In genomic region chr7:30121308-30122187, GRCm38 (mm10) we compare ENCODE assay signal across 8 mouse cellular contexts. TPM values are rescaled to one million over a fixed set of nuclear protein-coding genes. Genes with fewer than 3 reads are reported as not detected.
DNase-seq lines count a peak whose midpoint lies in the region; ATAC-seq and TF ChIP-seq lines count a peak whose summit lies in the region.

Gene Zfp382, plus strand, starts transcription at chr7:30121942.

- DNase-seq in G1E (ENCODE audit: low spot score): peak; percentile 92
- peak; percentile 92 for DNase-seq in cerebellum, adult 11-12 months
- DNase-seq in heart, postnatal 25 days (ENCODE audit: low spot score): peak; percentile 82
- peak; percentile 89 to 91 for DNase-seq in layer of hippocampus, adult 18-20 months (ENCODE audit: low spot score in 2 of 2)
- peak; percentile 88 to 91 for DNase-seq in lung, adult 18-20 months

- peak; percentile 81 for ATAC-seq in G1E (ENCODE audit: extremely low read depth, insufficient number of reproducible peaks, low FRiP score, poor library complexity, severe bottlenecking)
- peak; percentile 98 for ATAC-seq in forebrain, embryonic 15.5 days (replicated peaks)
- peak; percentile 98 for ATAC-seq in neural tube, embryonic 14.5 days (ENCODE audit: low read depth)

- peak within 1 kb of the TSS; percentile 88 for H3K9ac ChIP-seq in forebrain, embryonic 15.5 days (replicated peaks)
- H3K9ac ChIP-seq in neural tube, embryonic 14.5 days (replicated peaks; ENCODE audit: low read depth, low read length): peak within 1 kb of the TSS; percentile 62

- under 1% methylated on average over 61 of the region's 61 CpGs for WGBS in forebrain, embryonic 15.5 days
- WGBS in neural tube, embryonic 14.5 days: under 1% methylated on average over 61 of the region's 61 CpGs

- H3K27ac ChIP-seq in forebrain, embryonic 15.5 days (replicated peaks): peak within 1 kb of the TSS; percentile 91
- H3K27ac ChIP-seq in neural tube, embryonic 14.5 days (ENCODE audit: low read depth, low read length): peak within 1 kb of the TSS; percentile 70
- H3K27ac ChIP-seq in testis, adult 2 months (ENCODE audit: control insufficient read depth, insufficient read depth, low read depth, low read length): peak within 1 kb of the TSS; percentile 90

- peak within 1 kb of the TSS; percentile 70 for H3K4me2 ChIP-seq in forebrain, embryonic 15.5 days (replicated peaks)
- peak within 1 kb of the TSS; percentile 72 for H3K4me2 ChIP-seq in neural tube, embryonic 14.5 days (ENCODE audit: low read depth, low read length)

- H3K27me3 ChIP-seq in G1E (ENCODE audit: insufficient read depth, low read length): no peaks in the 10 kb centered on the region
- H3K27me3 ChIP-seq in forebrain, embryonic 15.5 days: no peaks in the 10 kb centered on the region
- H3K27me3 ChIP-seq in neural tube, embryonic 14.5 days (ENCODE audit: control insufficient read depth, insufficient read depth, low read length): no peaks in the 10 kb centered on the region
- no peaks in the 10 kb centered on the region for H3K27me3 ChIP-seq in testis, adult 2 months (ENCODE audit: control insufficient read depth, insufficient read depth, low read length)

- TF ChIP-seq CTCF in G1E (IDR thresholded peaks at IDR 0.05; ENCODE audit: low read depth, low read length): no peak
- TF ChIP-seq CTCF in testis, adult 2 months (IDR thresholded peaks at IDR 0.05; ENCODE audit: control insufficient read depth, insufficient read depth, insufficient replicate concordance, low read depth, low read length): no peak

- TF ChIP-seq POLR2A in testis, adult 2 months (IDR thresholded peaks at IDR 0.05; ENCODE audit: control insufficient read depth, low read depth, low read length): peak; percentile 93; the same call in 1 of the 2 replicates

- H3K36me3 ChIP-seq in G1E (replicated peaks): peaks cover 13% of the 10 kb centered on the region
- H3K36me3 ChIP-seq in forebrain, embryonic 15.5 days: peaks cover 7% of the 10 kb centered on the region
- no peaks in the 10 kb centered on the region for H3K36me3 ChIP-seq in neural tube, embryonic 14.5 days (ENCODE audit: control insufficient read depth, insufficient read depth, low read length)
- no peaks in the 10 kb centered on the region; the same call in 1 of the 2 replicates for H3K36me3 ChIP-seq in testis, adult 2 months (ENCODE audit: control insufficient read depth, insufficient read depth, low read length)

- intact Hi-C loops in heart, postnatal 25 days (cut with DNase I): loop anchor here (2.0 kb wide), 1 partner anchor 23 kb away; no protein-coding TSS in a partner anchor

- H3K4me3 ChIP-seq in G1E (ENCODE audit: low read depth, low read length): peak within 1 kb of the TSS; percentile 81
- peak within 1 kb of the TSS; percentile 84 for H3K4me3 ChIP-seq in forebrain, embryonic 15.5 days
- H3K4me3 ChIP-seq in neural tube, embryonic 14.5 days (ENCODE audit: low read depth, low read length): peak within 1 kb of the TSS; percentile 51
- H3K4me3 ChIP-seq in testis, adult 2 months (ENCODE audit: control insufficient read depth, low read depth, low read length): peak within 1 kb of the TSS; percentile 94

- H3K9me3 ChIP-seq in G1E (replicated peaks): peaks cover 7% of the 10 kb centered on the region
- no peaks in the 10 kb centered on the region for H3K9me3 ChIP-seq in forebrain, embryonic 15.5 days
- H3K9me3 ChIP-seq in neural tube, embryonic 14.5 days (ENCODE audit: control insufficient read depth, low read length): no peaks in the 10 kb centered on the region

- peaks cover 13% of the 10 kb centered on the region for H3K4me1 ChIP-seq in G1E (ENCODE audit: insufficient read depth, low read depth, low read length)
- peaks cover 16% of the 10 kb centered on the region for H3K4me1 ChIP-seq in forebrain, embryonic 15.5 days
- no peaks in the 10 kb centered on the region for H3K4me1 ChIP-seq in neural tube, embryonic 14.5 days (ENCODE audit: control insufficient read depth, insufficient read depth, low read length)
- peaks cover 9% of the 10 kb centered on the region for H3K4me1 ChIP-seq in testis, adult 2 months (ENCODE audit: control insufficient read depth, insufficient read depth, low read length)

RNA-seq across cellular contexts. Expression of gene Zfp382, which starts in this region (rescaled TPM):
- total RNA-seq in G1E (2014; fragmentation: Nextera tagmentation) (5.8 and 8.7 TPM in 2 replicates), G1E (2017) (6.7 and 6.8 TPM in 2 replicates)
- polyA plus RNA-seq in G1E (2012): 2.4 and 2.6 TPM in 2 replicates
- polyA plus RNA-seq in forebrain, embryonic 15.5 days (2015; fragmentation: Nextera tagmentation; extraction: Ambion mirVana): 24.9 and 25.5 TPM in 2 replicates
- 1 to 10 TPM; 2.7 to 2.9 TPM for total RNA-seq in heart, postnatal 25 days (2021)
- 10 to 100 TPM; 29.8 to 34.3 TPM for total RNA-seq in layer of hippocampus, adult 18-20 months (2021)
- polyA plus RNA-seq in neural tube, embryonic 14.5 days (2014; fragmentation: Nextera tagmentation; extraction: Ambion mirVana): 13.5 and 14.4 TPM in 2 replicates
- 3.7 and 4.9 TPM in 2 replicates for polyA plus RNA-seq in testis, adult 2 months (2012; rRNA removed)

Comparison
In these comparisons a context has a peak if more than half of its experiments do, and no peak if none do; other contexts are left out.
1. Peak in every context shown above with its lines: DNase-seq, ATAC-seq, H3K4me3 ChIP-seq and H3K27ac ChIP-seq.